Mouse (Mus musculus): ENCODE measurements at regions not wholly inside any gene's neighbourhood (a gene's known extent, or its start where the extent isn't known, plus 50 kb on each side); places are given as distances from the start of the nearest gene placed in this dataset.

GRCm38 (mm10) chr10:8036293-8036692 is 80.3 kb upstream of the Tab2 start:
- Histone ChIP-seq H3K9me3 (ENCODE audit: control insufficient read depth, low read length) (no peaks in the 10 kb centered on the region), H3K27ac (ENCODE audit: low read length) (no peak overlapping the region), H3K9ac (ENCODE audit: low read length) (no peak overlapping the region), H3K36me3 (ENCODE audit: control insufficient read depth, insufficient read depth, low read length) (no peaks in the 10 kb centered on the region), H3K27me3 (ENCODE audit: control insufficient read depth, insufficient read depth, low read depth, low read length) (no peaks in the 10 kb centered on the region), H3K4me2 (ENCODE audit: low read depth, low read length) (no peak overlapping the region), H3K4me3 (ENCODE audit: low read length) (no peak overlapping the region), H3K4me1 (replicated peaks; ENCODE audit: control insufficient read depth, insufficient read depth, low read length) (no peaks in the 10 kb centered on the region; the same call in 1 of the 2 replicates)
- 74% methylated on average over 4 of the region's 4 CpGs for WGBS
- no peak for ATAC-seq (ENCODE audit: low read depth)

GRCm38 (mm10) chr10:8035310-8035709 is 79.3 kb upstream of the Tab2 start:
- Histone ChIP-seq H3K36me3 (ENCODE audit: control insufficient read depth, insufficient read depth, low read length) (no peaks in the 10 kb centered on the region), H3K27me3 (ENCODE audit: control insufficient read depth, insufficient read depth, low read depth, low read length) (no peaks in the 10 kb centered on the region), H3K27ac (ENCODE audit: low read length) (no peak overlapping the region), H3K9me3 (ENCODE audit: control insufficient read depth, low read length) (no peaks in the 10 kb centered on the region), H3K9ac (ENCODE audit: low read length) (no peak overlapping the region), H3K4me2 (ENCODE audit: low read depth, low read length) (no peak overlapping the region), H3K4me1 (replicated peaks; ENCODE audit: control insufficient read depth, insufficient read depth, low read length) (no peaks in the 10 kb centered on the region; the same call in 1 of the 2 replicates), H3K4me3 (ENCODE audit: low read length) (no peak overlapping the region)
- WGBS, result 51% methylated on average over 1 of the region's 1 CpGs
- ATAC-seq (ENCODE audit: low read depth), result no peak

- no peak for ATAC-seq (ENCODE audit: low read depth)
- Histone ChIP-seq H3K36me3 (ENCODE audit: control insufficient read depth, insufficient read depth, low read length) (no peaks in the 10 kb centered on the region), H3K4me3 (ENCODE audit: low read length) (no peak overlapping the region), H3K9ac (ENCODE audit: low read length) (no peak overlapping the region), H3K4me1 (replicated peaks; ENCODE audit: control insufficient read depth, insufficient read depth, low read length) (peaks cover 11% of the 10 kb centered on the region), H3K27ac (ENCODE audit: low read length) (no peak overlapping the region), H3K4me2 (ENCODE audit: low read depth, low read length) (no peak overlapping the region), H3K9me3 (ENCODE audit: control insufficient read depth, low read length) (no peaks in the 10 kb centered on the region), H3K27me3 (ENCODE audit: control insufficient read depth, insufficient read depth, low read depth, low read length) (no peaks in the 10 kb centered on the region)
- WGBS, result 74% methylated on average over 1 of the region's 1 CpGs
Measured at GRCm38 (mm10) chr10:8032203-8032602, 76.2 kb upstream of the Tab2 start.

- no peaks in the 10 kb centered on the region for H3K36me3 ChIP-seq (ENCODE audit: control insufficient read depth, insufficient read depth, low read length)
- H3K9ac ChIP-seq (ENCODE audit: low read length), result no peak overlapping the region
- H3K27ac ChIP-seq (ENCODE audit: low read length), result no peak overlapping the region
- no peaks in the 10 kb centered on the region for H3K9me3 ChIP-seq (ENCODE audit: control insufficient read depth, low read length)
- H3K4me1 ChIP-seq (replicated peaks; ENCODE audit: control insufficient read depth, insufficient read depth, low read length), result peaks cover 15% of the 10 kb centered on the region
- no peaks in the 10 kb centered on the region for H3K27me3 ChIP-seq (ENCODE audit: control insufficient read depth, insufficient read depth, low read depth, low read length)
- 17% methylated on average over 2 of the region's 2 CpGs for WGBS
- H3K4me2 ChIP-seq (ENCODE audit: low read depth, low read length), result no peak overlapping the region
- H3K4me3 ChIP-seq (ENCODE audit: low read length), result no peak overlapping the region
- no peak for ATAC-seq (ENCODE audit: low read depth)
Measured at GRCm38 (mm10) chr10:8028840-8029239, 72.8 kb upstream of the Tab2 start.

GRCm38 (mm10) chr10:8027023-8027422 is 71.0 kb upstream of the Tab2 start:
- Histone ChIP-seq H3K27me3 (ENCODE audit: control insufficient read depth, insufficient read depth, low read depth, low read length) (no peaks in the 10 kb centered on the region), H3K9me3 (ENCODE audit: control insufficient read depth, low read length) (no peaks in the 10 kb centered on the region), H3K4me2 (ENCODE audit: low read depth, low read length) (no peak overlapping the region), H3K4me1 (replicated peaks; ENCODE audit: control insufficient read depth, insufficient read depth, low read length) (peaks cover 17% of the 10 kb centered on the region), H3K27ac (ENCODE audit: low read length) (no peak overlapping the region), H3K4me3 (ENCODE audit: low read length) (no peak overlapping the region), H3K36me3 (ENCODE audit: control insufficient read depth, insufficient read depth, low read length) (no peaks in the 10 kb centered on the region), H3K9ac (ENCODE audit: low read length) (no peak overlapping the region)
- ATAC-seq (ENCODE audit: low read depth), result peak; percentile 43; the same call in 1 of the 2 replicates
- WGBS, result 17% methylated on average over 6 of the region's 6 CpGs

- Histone ChIP-seq H3K4me3 (ENCODE audit: low read length) (no peak overlapping the region), H3K4me2 (ENCODE audit: low read depth, low read length) (no peak overlapping the region), H3K9me3 (ENCODE audit: control insufficient read depth, low read length) (no peaks in the 10 kb centered on the region), H3K36me3 (ENCODE audit: control insufficient read depth, insufficient read depth, low read length) (no peaks in the 10 kb centered on the region), H3K27me3 (ENCODE audit: control insufficient read depth, insufficient read depth, low read depth, low read length) (no peaks in the 10 kb centered on the region), H3K9ac (ENCODE audit: low read length) (no peak overlapping the region), H3K4me1 (replicated peaks; ENCODE audit: control insufficient read depth, insufficient read depth, low read length) (peaks cover 16% of the 10 kb centered on the region), H3K27ac (ENCODE audit: low read length) (no peak overlapping the region)
- WGBS, result 91% methylated on average over 2 of the region's 2 CpGs
- no peak for ATAC-seq (ENCODE audit: low read depth)
Measured at GRCm38 (mm10) chr10:8023741-8024140, 67.7 kb upstream of the Tab2 start.

GRCm38 (mm10) chr10:8021971-8022370 is 65.9 kb upstream of the Tab2 start:
- peaks cover 7% of the 10 kb centered on the region for H3K4me1 ChIP-seq (replicated peaks; ENCODE audit: control insufficient read depth, insufficient read depth, low read length)
- 48% methylated on average over 1 of the region's 1 CpGs for WGBS

GRCm38 (mm10) chr10:8020916-8021705 is 65.1 kb upstream of the Tab2 start:
- no peak for ATAC-seq (ENCODE audit: low read depth)
- WGBS, result 59% methylated on average over 4 of the region's 4 CpGs

More at GRCm38 (mm10) chr10:8021971-8022370, 65.9 kb upstream of the Tab2 start:
- no peak; the same call in 1 of the 2 replicates for ATAC-seq (ENCODE audit: low read depth)
- Histone ChIP-seq H3K27ac (ENCODE audit: low read length) (no peak overlapping the region), H3K4me2 (ENCODE audit: low read depth, low read length) (no peak overlapping the region), H3K36me3 (ENCODE audit: control insufficient read depth, insufficient read depth, low read length) (no peaks in the 10 kb centered on the region), H3K27me3 (ENCODE audit: control insufficient read depth, insufficient read depth, low read depth, low read length) (no peaks in the 10 kb centered on the region), H3K9ac (ENCODE audit: low read length) (no peak overlapping the region), H3K9me3 (ENCODE audit: control insufficient read depth, low read length) (no peaks in the 10 kb centered on the region), H3K4me3 (ENCODE audit: low read length) (no peak overlapping the region)

GRCm38 (mm10) chr10:8020113-8020512 is 64.1 kb upstream of the Tab2 start:
- no peak overlapping the region for H3K27ac ChIP-seq (ENCODE audit: low read length)
- H3K36me3 ChIP-seq (ENCODE audit: control insufficient read depth, insufficient read depth, low read length), result no peaks in the 10 kb centered on the region
- no peak overlapping the region for H3K4me2 ChIP-seq (ENCODE audit: low read depth, low read length)
- H3K4me1 ChIP-seq (replicated peaks; ENCODE audit: control insufficient read depth, insufficient read depth, low read length), result 0 out of 2 replicates have a peak, but pooled peaks cover 4% of the 10 kb centered on the region
- no peaks in the 10 kb centered on the region for H3K27me3 ChIP-seq (ENCODE audit: control insufficient read depth, insufficient read depth, low read depth, low read length)
- ATAC-seq (ENCODE audit: low read depth), result no peak
- 83% methylated on average over 4 of the region's 4 CpGs for WGBS
- no peak overlapping the region for H3K9ac ChIP-seq (ENCODE audit: low read length)
- H3K4me3 ChIP-seq (ENCODE audit: low read length), result no peak overlapping the region
- no peaks in the 10 kb centered on the region for H3K9me3 ChIP-seq (ENCODE audit: control insufficient read depth, low read length)

More at GRCm38 (mm10) chr10:8020916-8021705, 65.1 kb upstream of the Tab2 start:
- Histone ChIP-seq H3K4me3 (ENCODE audit: low read length) (no peak overlapping the region), H3K9me3 (ENCODE audit: control insufficient read depth, low read length) (no peaks in the 10 kb centered on the region), H3K9ac (ENCODE audit: low read length) (no peak overlapping the region), H3K4me2 (ENCODE audit: low read depth, low read length) (no peak overlapping the region), H3K27ac (ENCODE audit: low read length) (no peak overlapping the region), H3K4me1 (replicated peaks; ENCODE audit: control insufficient read depth, insufficient read depth, low read length) (0 out of 2 replicates have a peak, but pooled peaks cover 4% of the 10 kb centered on the region), H3K36me3 (ENCODE audit: control insufficient read depth, insufficient read depth, low read length) (no peaks in the 10 kb centered on the region), H3K27me3 (ENCODE audit: control insufficient read depth, insufficient read depth, low read depth, low read length) (no peaks in the 10 kb centered on the region)
